Mouse (Mus musculus) retina, adult 2 months (tissue): ENCODE measurements around the gene Bcas3.
A peak's percentile ranks its signal among the peaks of the same experiment; 100 is the strongest.
"Not testable (repeated sequence)": the region's sequence is repeated elsewhere in the genome, so short reads cannot be mapped to it uniquely, and the experiment has no call there.

ENCODE experiments used
- DNase-seq: peaks from one replicate; pipeline ENCODE4 v3.0.0-alpha.2; 2012; ENCODE audit warnings: low read depth, low spot score

Gene Bcas3

GRCm38 (mm10) chr11:85482737-85483467 is 129.9 kb downstream of the Bcas3 start:
- no peak for DNase-seq

GRCm38 (mm10) chr11:85485197-85485940 is 132.4 kb downstream of the Bcas3 start:
- no peak for DNase-seq

DNA sequence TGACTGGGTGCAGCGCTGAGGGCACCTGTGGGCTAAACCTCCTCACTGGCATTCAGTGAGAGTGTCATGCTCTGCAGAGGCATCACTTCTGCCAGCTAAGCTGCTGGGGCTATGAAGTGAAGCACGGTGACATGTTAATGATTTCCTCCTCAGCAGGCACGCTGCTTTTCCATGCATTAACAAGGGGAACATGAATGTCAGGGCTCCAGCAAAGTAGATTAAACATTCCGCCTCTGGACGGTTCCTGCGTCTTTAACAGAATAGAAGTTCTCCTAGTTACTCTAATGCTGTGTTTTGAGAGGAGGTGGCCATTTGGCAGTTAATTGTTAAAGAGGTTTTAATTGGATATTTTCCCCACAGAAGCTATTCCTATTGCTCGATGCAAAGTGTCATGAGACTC is 134.5 kb downstream of the Bcas3 start:
- DNase-seq: no peak

DNA sequence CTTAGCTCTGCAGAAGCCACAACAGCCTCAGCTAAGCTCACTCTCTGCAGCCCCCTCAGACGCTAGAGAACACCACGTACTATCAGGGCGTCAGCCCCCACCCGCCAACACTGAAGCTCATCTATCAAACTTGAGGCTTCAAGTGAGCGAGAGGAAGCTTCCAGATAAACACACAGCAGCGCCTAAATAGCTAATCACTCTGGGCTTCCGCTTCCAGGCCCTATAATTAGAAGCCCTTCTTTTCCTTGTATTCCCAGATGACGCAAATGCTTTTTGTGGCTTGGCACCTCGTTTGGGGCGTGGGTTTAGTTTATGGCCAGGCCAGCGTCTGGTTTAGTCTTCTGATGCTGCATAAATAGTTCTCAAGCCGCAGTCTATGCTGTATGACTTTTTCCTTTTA is 139.3 kb downstream of the Bcas3 start:
- DNase-seq: no peak

DNA sequence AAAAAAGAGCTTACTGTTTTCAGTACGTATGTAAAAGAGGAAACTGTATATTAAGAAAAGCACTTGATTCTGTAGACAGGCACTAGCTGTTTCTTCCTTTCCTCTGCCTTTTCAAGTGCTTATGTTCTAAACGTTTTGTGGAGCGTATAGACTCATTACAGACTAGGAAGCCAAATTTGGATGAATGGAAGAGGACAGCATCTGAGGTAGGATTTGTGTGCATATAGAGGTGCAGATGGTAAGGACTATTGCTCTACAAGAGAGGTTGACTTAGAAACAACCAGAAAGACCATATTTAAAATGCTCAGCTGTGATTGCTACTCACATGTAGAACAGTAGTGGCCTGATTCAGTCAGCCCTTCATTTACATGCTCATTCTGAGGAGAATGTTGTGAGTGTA is 139.7 kb downstream of the Bcas3 start:
- no peak for DNase-seq

GRCm38 (mm10) chr11:85499561-85499960 is 146.6 kb downstream of the Bcas3 start:
- DNase-seq: no peak

DNA sequence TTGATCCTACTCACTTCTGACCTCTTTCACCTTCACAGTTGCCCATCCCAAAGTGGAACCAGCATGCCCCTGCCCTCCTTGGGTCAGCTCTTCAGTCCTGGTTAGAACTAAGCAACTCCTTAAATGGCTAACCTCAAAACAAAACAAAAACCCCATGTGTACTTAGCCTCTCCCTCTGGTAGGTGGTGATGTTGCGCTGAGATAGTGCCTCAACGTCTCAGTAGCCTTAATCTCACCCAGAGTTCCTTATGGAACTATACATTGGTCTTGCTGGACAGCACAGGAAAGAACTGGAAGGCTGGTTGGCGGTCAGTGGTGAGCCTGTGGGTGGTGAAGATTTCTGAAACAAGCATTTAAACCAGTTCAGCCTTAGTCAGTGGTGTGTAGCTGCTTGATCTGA is 149.1 kb downstream of the Bcas3 start:
- DNase-seq: no peak

DNA sequence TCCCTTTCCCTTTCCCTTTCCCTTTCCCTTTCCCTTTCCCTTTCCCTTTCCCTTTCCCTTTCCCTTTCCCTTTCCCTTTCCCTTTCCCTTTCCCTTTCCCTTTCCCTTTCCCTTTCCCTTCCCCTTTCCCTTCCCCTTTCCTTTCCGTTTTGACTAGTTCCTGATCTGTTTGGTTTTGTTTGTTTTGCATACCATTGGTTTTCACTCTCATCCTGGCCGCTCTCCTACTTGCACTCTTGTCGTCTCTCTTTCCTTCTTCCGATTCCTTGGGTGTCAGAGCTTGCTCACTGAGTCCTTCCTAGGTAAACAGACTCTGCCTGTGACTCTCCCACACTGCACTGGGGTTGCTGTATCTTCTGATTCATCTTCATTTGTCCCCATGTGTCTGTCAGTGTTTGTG is 151.8 kb downstream of the Bcas3 start:
- DNase-seq: not testable (repeated sequence)

DNA sequence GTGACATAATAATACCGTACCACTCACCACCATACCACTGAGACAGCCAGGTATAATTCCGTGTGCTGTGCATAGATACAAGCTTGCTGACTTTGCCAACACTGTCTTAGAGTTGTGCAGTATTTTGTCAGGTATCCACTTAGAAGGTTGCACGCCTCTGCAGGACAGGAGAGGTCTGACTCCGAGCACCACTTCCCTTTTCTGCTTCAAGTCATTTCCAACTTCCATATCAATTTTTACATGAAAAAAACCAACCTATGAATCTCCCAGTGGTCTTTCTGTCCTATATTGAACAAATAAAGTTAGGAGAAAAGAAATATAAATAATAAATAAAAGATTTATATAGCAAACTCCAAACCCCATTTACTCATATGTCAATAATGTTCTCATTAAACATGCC is 152.8 kb downstream of the Bcas3 start:
- DNase-seq: no peak

- no peak for DNase-seq
These were observed 156.4 kb downstream of the Bcas3 start for GRCm38 (mm10) chr11:85509334-85509733.

DNA sequence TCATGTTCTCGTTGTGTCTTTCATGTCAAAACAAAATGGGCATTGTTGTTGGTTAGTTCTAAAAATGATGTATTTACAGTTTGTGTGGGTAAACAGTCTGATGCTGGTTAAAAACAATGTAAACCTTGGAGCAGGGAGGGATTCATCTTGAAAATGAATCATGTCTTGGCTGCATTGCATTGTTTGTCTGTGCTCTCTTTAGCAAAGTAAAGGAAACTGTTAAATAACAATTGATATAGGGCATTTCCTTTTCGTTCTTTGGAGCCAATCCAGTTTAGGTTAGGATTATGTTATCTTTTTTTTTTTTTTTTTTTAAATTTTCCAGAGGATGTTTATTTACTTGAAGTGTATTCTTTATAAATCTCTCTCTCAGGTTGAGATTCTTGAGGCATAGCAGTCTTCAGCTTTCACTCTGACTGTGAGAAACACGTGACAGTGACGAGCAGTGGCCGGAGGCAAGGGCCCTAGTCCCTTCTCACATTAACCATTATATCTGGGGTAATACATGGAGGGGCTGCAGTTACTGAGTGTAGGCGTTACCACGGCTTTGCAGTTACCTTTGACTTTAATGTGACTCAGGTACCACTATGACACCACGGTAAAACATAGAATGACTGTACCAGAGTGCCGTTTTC is 158.4 kb downstream of the Bcas3 start:
- DNase-seq: no peak

GRCm38 (mm10) chr11:85516724-85517123 is 163.8 kb downstream of the Bcas3 start:
- no peak for DNase-seq

GRCm38 (mm10) chr11:85518025-85518756 is 165.2 kb downstream of the Bcas3 start:
- DNase-seq: no peak

DNA sequence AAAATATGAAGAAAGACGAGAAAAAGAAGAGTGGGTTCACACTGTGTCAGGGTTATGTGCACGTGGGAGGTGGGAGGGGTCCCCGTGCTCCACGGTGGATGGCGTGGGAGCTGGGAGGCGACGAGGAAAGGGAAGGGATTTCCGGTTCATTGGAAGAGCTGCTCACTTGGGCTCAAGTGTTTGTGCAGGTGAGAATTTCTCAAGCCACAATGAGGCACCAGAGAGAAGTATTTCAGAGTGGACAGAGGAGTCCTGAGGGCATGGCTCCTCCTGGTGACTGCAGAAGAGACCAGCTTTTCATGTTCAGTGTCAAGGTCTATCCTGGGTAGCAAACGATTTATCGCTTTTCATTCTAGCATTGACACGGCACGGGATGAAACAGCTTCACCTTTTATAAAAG is 167.3 kb downstream of the Bcas3 start:
- no peak for DNase-seq

DNA sequence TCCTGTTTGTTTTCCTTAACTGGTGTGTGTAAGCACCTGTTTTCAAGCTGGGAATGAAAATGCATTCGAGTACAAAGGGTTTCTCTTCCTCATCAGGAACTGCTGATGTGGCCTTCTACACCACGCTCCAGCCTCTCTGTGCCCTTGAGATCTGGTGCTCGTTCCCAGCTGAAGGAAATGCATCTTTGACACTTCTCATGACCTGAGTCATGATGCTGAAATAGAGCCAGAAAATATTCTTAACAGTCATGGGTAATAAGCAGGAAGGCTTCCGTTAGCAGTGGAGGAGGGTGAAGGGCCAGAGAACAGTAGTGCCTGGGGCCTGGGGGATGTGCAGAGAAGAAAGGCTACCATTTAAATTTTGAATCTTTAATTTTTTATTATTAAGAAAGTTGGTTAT is 168.0 kb downstream of the Bcas3 start:
- DNase-seq: no peak

- DNase-seq: no peak
These were observed 170.7 kb downstream of the Bcas3 start for GRCm38 (mm10) chr11:85523646-85524045.

DNA sequence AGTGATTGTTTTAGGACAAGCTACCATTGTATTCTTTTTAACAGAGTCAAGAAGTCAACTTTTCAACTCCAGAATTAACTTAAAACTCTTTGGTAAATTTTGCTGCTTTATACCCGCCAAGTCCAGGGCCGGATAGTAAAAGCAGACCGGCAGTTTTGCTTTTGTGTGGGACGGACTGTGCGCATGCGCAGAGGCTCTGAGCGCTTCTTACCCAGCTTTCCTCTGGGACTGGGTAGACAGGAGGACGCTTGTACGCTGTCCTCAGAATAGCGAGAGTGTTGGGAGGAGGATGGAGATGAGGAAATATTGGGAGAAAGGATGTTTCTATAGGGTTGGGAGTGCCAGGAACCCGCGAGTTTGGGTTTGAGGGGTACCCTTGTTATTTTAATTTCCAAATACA is 171.2 kb downstream of the Bcas3 start:
- DNase-seq: peak; percentile 57

GRCm38 (mm10) chr11:85524841-85525500 is 172.0 kb downstream of the Bcas3 start:
- no peak for DNase-seq

- no peak for DNase-seq
These were observed 172.5 kb downstream of the Bcas3 start for GRCm38 (mm10) chr11:85525501-85525885.

DNA sequence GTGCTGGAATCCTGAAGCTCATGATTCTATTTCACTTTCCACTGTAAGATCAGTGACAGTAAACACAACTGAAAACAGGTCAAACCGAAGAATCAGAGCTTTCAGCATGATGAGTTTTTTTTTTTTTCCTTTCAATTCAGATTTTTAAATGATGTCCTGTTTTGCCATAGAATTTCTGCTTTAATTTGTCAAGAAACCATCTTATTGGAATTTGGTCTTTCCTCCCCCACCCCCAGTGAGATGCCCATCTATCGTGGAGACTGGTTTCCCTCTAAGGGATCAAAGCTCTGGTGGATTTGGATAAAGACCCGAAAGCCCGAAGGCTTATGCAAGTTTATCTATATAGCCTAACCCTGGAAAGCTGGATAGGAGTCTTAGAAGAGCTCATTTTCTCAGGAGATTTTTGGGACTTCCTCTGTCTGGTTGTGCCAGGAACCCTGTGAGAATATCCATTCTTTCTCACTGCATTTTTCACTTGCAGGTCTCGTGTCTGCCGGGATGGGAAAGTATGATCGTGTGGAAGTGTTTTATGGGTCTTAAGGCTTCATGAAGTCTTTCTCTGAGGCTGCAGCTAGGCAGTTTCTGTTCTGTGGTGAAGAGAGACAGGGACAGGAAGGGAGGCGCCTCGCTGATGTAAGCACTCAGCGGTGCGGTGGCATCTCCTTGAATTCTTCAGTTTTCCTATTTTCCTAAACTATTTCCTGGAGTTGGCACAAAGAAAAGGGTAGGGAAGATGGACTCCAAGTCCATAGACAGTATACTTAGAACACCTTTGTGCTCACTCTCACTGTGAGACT is 173.2 kb downstream of the Bcas3 start:
- DNase-seq: no peak

DNA sequence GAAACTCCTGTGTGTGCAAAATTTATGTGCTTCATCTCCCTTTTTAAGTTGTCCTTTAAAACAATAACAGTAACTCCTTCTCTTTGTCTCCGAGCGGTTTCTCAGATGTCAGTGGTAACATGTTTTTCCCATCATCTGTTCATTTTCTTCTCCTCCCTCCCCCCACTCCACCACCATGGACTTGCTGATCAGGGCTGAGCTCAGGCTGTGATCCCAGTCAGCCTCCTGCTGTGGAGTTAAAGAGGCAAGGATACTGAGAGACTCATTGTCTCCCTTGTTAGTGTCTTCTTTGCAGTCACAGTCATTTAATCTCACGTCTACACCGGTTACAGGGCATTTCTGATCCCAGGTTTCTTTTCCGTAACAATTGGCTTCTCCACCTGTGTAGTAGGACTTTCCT is 174.3 kb downstream of the Bcas3 start:
- no peak for DNase-seq
